Mouse (Mus musculus) NIH3T3 (cell line): Measurements from ENCODE around the gene Snx27.
A peak's percentile ranks its signal among the peaks of the same experiment; 100 is the strongest.

Source experiments
- DNase-seq: peaks from one replicate; pipeline ENCODE4 v3.0.0-alpha.2; 2012; ENCODE audit warnings: low read depth

The Snx27 gene

GRCm38 (mm10) chr3:94582456-94582891, at the start of gene Snx27:
Snx27 (minus strand) TSS chr3:94582716.
- DNase-seq: peak; percentile 97

- DNase-seq: no peak
Observed at GRCm38 (mm10) chr3:94629876-94630275, 47.4 kb upstream of the Snx27 start.

GRCm38 (mm10) chr3:94628712-94629111, 46.2 kb upstream of the Snx27 start:
- no peak for DNase-seq

DNA sequence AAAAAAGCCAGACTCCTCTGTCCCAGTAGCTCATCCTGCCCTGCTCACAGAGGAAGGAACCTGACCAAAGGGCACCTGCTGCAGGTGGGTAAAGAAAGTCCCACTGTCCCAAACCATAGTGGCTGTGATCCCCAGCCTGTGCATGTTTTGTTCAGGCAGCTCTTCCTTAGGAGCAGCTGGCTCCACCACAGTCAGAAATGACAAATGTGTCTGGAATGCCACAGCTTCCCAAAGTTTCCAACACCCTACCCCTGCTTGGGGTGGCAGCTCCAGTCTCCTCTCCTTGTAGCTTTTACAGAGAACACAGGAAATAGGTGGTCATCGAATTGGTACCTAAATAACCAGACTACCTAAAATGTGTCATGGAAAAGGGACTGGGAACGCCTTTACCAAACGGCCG, 41.8 kb upstream of the Snx27 start:
- DNase-seq: peak; percentile 57

- DNase-seq: no peak
Observed at GRCm38 (mm10) chr3:94622550-94622949, 40.0 kb upstream of the Snx27 start.

GRCm38 (mm10) chr3:94621740-94622507, 39.4 kb upstream of the Snx27 start:
- DNase-seq: no peak

DNA sequence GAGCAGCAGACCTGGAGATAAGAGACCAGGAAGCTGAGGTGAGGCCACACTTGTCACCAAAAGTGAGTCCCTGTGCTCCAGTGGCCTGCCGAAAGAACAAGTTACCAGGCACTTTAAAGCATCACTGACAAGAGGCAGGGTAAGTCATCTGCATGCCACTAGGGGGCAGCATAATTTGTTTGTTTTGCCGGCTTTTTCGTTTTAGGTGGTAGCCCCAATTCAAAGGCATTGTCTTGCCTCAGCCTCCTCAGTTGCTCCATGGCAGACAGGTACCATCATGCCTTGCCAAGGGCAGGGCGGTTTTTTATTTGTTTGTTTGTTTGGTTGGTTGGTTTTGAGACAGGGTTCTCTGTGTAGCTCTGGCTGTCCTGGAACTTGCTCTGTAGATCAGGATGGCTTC, 34.2 kb upstream of the Snx27 start:
- peak; percentile 57 for DNase-seq

DNA sequence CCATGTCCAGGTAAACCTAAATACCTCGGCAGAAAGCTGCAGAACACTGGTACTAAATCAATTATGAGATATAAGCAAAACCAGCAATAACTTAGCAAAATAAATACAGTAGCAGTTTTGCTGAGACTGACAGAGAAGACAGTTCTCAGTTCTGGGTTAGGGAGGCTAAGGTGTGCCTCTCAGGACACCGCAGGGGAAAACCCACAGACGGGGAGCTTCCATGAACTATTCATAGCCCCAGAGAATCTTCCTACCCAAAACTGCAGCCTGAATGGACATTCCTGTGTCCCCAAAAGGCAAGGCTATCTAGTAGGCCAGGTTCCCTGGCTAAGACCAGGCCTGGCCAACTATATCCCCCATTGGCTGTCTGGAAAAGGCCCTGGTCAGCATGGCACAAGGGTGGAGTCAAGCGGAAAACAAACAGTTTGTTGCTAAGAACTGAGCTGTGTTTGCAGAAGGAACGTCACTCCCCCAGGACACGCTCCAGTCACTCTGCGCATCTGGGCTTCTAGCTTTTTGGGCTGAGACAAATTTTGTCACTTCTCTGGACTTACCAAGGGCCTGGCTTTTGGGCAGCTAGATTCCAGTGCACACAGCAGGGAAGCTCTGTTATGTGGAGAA, 30.9 kb upstream of the Snx27 start:
- no peak for DNase-seq

DNA sequence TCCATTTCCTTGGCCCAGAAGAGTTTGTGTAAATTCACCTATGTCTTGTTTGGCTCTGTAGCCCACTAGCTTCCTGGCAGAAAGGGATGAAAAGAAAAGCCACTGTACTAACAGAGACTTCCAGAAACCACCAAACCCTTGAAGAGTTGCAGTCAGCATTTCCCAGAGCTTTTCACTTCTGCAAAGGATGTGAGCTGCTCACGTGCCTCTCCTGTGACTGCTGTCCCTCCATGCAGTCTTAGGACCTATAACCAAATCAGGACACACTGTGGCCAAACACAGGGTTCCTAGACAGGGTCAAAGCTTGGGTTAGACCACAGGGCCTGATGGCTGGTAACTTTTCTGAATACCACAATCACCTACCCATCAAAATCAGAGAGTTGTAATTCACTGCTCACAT, 29.8 kb upstream of the Snx27 start:
- no peak for DNase-seq

- no peak for DNase-seq
Observed at GRCm38 (mm10) chr3:94611834-94612233, 29.3 kb upstream of the Snx27 start.

DNA sequence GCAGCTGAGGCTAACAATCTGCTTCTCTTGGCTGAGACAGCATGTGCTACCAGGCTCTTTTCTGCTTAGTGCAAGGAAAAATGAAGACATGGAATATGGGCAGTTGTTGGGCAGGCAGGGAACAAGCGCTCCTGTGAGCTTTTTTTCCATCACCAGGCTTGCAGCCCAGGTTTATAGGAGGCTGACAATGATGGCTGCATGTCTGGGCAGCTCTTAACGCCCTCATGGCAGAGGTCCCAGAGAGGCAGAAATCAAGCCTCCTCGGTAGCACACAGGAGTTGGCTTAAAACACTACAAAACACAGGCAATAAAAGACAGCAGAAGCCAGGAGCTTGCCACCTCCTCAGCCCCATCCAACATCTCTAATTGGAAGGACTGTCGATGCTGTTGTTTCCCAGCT, 28.8 kb upstream of the Snx27 start:
- peak; percentile 36 for DNase-seq

GRCm38 (mm10) chr3:94610581-94610980, 28.1 kb upstream of the Snx27 start:
- DNase-seq: peak; percentile 81

DNA sequence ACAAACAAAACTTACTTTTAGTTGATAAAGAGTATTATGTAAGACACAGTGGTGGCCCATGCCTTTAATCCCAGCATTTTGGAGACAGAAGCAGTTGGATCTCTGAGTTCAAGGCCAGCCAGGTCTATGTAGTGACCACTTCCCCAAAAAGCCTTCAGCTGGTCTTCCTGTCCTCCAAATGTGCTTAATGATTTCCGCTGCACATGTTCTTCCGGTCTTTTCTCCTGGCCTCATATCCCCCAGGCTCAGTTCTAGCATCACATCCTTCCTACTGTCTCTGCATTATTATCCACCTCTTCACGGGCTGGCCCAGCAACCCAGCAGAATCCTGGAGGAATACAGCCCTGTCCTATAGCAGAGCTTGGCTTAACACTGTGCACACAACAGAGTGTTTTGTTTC, 27.1 kb upstream of the Snx27 start:
- no peak for DNase-seq

GRCm38 (mm10) chr3:94601959-94602358, 19.4 kb upstream of the Snx27 start:
- DNase-seq: peak; percentile 84

- DNase-seq: no peak
Observed at GRCm38 (mm10) chr3:94597224-94597779, 14.8 kb upstream of the Snx27 start.

GRCm38 (mm10) chr3:94595871-94596287, 13.4 kb upstream of the Snx27 start:
- no peak for DNase-seq

DNA sequence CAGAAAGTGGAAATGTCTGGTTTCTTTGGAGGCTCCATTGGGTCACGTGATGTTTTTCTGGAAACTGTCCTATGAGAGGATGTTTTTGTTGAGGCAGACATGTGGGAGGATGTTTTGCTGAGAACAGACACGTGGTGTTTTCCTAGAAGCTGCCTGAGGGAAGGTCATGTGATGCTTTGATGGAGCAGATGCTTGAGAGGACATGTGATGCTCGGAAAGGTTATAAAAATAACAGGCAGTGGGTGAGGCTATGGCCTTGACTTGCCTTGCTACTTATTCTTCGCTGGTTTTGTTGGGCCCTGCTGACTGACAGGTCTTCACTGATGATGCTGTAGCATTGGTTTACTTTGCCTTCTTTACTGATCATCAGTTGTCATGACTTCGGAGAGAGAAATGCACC, 8.6 kb upstream of the Snx27 start:
- DNase-seq: no peak

DNA sequence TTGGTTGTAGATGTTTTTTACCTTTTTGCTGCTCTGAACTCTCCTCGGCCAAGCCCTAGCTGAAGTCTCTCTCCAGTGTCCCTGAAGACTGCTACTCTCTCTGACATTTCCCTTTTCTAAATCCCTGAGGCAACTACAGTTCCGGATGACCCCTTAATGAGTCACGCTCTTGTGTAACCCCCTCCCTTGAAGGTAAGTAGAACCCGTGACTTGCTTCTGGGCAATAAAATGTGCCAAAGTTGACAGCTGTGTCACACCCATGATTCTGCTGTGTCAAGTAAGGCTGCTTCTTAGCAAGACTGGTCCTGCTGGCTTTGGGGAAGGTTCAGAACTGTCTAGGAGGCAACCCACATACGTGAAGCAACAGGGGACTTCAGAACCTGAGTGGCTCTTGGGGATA, 5.4 kb upstream of the Snx27 start:
- DNase-seq: peak; percentile 46

DNA sequence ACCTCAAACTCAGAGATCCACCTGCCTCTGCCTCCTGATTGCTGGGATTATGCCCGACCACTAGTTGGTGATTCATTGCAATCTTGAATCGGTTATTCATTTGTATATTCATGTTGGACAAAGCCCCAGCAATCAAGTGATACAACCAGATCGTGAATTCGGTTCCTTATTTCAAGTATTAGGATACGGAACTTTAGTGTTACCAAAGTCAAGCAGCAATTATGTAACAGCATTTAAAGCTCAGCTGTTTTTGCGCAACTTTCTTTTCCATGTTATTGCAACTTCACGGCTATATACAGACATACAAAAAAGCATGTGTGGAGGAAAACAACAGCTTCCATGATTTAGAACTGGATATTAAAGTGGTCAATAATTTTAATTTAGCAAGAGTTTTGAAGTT, 428 bp upstream of the Snx27 start:
- no peak for DNase-seq

DNA sequence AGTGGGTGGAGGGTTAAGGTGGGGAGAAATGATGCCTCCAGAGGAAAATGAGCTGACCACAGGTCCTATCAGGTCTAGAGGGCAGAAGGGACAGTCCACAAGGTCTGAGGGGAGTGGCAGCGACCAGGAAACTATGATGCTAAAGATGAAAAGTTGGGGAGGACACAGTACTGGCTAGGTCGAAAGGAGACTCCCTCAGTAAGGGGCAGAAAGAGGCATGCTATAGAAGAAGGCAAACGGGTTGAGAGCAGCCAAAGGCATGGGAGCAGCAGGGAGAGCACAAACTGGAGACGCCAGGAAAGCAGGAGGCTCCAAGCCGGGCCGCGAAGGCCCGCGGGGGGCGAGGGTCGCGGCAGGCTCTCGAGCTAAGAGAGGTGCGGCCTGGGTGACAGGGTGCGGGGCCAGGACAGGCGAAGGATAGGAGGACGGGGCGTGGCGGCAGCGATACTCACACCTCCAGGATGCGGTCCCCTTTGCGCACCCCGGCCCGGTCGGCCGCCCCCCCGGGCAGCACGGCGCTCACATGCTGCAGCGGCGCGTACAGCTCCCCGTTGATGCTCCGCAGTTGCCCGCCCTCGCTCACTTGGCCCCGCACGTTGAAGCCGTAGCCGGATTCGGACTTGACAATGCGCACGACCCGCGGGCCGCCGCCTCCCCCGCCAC, 592 bp downstream of the Snx27 start:
- no peak for DNase-seq

DNA sequence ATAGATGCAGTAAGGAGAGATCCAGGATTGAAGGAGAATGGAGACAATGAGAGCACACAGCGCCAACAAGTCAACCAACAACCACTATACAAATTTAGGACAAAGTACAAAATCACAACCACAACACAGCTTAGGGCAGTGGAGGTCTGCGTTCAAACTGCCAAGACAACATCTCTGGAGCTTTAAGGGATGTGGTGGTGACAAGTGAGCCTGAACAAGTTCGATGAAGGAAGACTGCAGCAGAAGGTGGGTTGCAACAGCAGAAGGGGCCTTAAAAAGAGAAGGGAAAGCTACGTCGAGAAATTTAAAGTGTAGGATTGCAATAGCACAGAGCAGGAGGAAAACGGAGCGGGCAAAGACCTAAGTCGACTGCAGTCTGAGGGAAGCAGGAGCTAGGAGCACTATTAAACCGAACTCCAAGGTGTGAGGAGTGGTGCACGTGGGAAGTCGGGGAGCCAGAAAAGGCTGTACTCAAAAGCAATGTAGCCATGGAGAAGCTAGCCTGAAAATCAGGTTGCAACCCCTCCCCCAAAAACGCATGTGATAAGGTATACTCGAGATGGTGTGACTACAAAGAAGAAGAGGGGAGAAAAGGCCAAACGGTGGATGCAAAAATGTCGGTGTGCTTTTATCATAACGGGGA, 1.3 kb downstream of the Snx27 start:
- DNase-seq: peak; percentile 41

DNA sequence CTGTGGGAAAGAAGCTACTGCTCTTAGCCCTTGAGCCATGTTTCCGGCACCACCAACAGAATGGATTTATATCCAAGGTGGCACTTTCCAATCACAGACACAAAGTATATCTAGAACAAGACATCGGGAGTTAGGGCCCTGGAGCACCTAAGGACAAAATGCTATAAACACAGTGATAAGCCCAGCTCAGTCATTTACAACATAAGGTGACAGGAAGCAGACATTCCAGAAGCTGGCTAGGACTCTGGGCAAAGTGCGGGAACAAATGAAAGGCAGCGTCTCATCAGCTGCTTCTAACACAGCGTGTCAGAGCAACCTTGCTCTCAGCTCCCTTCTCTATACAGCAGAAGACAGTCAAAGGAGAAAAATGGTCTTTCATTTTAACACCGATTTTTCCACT, 8.0 kb downstream of the Snx27 start:
- DNase-seq: no peak
